Mouse (Mus musculus): ENCODE results near the gene St5.

GRCm38 (mm10) chr7:109752008-109752925, 48.9 kb upstream of the St5 start, which contains the start of gene Tmem9b:
- TF ChIP-seq CTCF (IDR thresholded peaks at IDR 0.05; ENCODE audit: borderline replicate concordance, insufficient read depth, low read depth, low read length) = no peak
- no peak; the same call in none of the 2 replicates for TF ChIP-seq POLR2A (IDR thresholded peaks at IDR 0.05; ENCODE audit: borderline replicate concordance, insufficient read depth, low read length)

All from cerebellum, adult 2 months (tissue).